Mouse (Mus musculus): ENCODE measurements around the gene Zfp865. TPM values are rescaled to one million over a fixed set of nuclear protein-coding genes. Genes with fewer than 3 reads are reported as not detected.

The Zfp865 gene
- polyA plus RNA-seq, 1 experiment from 2014 or later: 3.4 TPM

DNA sequence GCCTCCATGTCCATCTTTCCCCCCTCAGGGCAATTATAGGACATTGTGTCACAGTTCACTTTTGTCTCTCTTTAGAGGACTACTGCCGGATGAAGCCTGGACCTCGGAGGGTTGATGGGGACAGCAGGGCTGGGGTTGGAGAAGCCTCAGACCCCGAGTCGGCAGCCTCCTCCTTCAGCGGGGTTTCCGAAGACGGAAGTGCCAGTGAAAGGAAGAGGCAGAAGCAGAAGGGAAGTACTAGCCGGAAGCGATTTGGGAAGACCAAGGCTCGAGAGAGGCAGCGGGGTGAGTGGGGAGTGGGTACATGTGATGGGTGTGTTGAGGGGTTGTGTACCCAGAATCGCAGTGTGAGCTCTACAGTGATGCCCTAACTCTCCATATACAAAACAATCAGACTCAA lies 39.2 kb downstream of the Zfp865 start:
- H3K4me3 ChIP-seq (ENCODE audit: low read depth, low read length): no peak overlapping the region
- WGBS: 87% methylated on average over 12 of the region's 12 CpGs
- H3K9ac ChIP-seq (replicated peaks; ENCODE audit: low read depth): no peak overlapping the region

DNA sequence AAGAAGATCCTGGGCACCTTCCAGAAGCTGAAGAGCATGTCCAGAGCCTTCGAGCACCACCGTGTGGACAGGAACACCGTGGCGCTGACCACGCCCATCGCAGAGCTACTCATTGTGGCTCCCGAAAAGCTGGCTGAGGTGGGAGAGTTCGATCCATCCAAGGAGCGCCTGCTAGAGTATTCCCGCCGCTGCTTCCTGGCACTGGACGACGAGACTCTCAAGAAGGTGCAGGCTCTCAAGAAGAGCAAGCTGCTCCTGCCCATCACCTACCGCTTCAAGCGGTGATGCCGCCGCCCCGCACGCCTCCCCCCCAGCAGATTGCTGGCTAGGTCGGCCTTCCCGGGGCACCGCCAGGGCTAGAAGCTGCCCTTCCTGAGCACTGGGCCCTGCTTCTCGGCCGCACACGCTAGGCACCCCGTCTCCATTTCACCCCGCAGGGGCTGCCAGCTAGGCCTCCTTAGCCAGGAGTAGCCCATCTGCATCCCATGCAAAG lies 40.1 kb downstream of the Zfp865 start:
- peaks cover 30% of the 10 kb centered on the region for H3K27me3 ChIP-seq (replicated peaks; ENCODE audit: insufficient read depth, low read length)
- 1% methylated on average over 27 of the region's 27 CpGs for WGBS
- H3K4me2 ChIP-seq (replicated peaks; ENCODE audit: low read depth, low read length): peak overlapping the region; percentile 91
- H3K36me3 ChIP-seq (ENCODE audit: insufficient read depth, low read length): no peaks in the 10 kb centered on the region
- H3K4me3 ChIP-seq (ENCODE audit: low read depth, low read length): peak overlapping the region; percentile 76
- H3K27ac ChIP-seq (ENCODE audit: low read length): peak overlapping the region; percentile 100
- DNase-seq (ENCODE audit: low spot score) (peak; percentile 90), ATAC-seq (no peak)
- peak overlapping the region; percentile 96 for H3K9ac ChIP-seq (replicated peaks; ENCODE audit: low read depth)
- H3K4me1 ChIP-seq (ENCODE audit: insufficient read depth, low read depth, low read length): peaks cover 11% of the 10 kb centered on the region; the same call in 1 of the 2 replicates
- H3K9me3 ChIP-seq (ENCODE audit: low read length): no peaks in the 10 kb centered on the region
- TF ChIP-seq EP300 (IDR thresholded peaks at IDR 0.05) (no peak), CTCF (IDR thresholded peaks at IDR 0.05) (peak; percentile 85)

More for the DNA sequence above, 39.2 kb downstream of the Zfp865 start:
- Histone ChIP-seq H3K36me3 (ENCODE audit: insufficient read depth, low read length) (no peaks in the 10 kb centered on the region), H3K9me3 (ENCODE audit: low read length) (no peaks in the 10 kb centered on the region), H3K4me2 (replicated peaks; ENCODE audit: low read depth, low read length) (no peak overlapping the region), H3K27me3 (replicated peaks; ENCODE audit: insufficient read depth, low read length) (peaks cover 39% of the 10 kb centered on the region), H3K27ac (ENCODE audit: low read length) (no peak overlapping the region), H3K4me1 (ENCODE audit: insufficient read depth, low read depth, low read length) (peaks cover 11% of the 10 kb centered on the region; the same call in 1 of the 2 replicates)
- TF ChIP-seq CTCF (IDR thresholded peaks at IDR 0.05): no peak
- TF ChIP-seq EP300 (IDR thresholded peaks at IDR 0.05): no peak
- ATAC-seq: no peak
- no peak for DNase-seq (ENCODE audit: low spot score)

DNA sequence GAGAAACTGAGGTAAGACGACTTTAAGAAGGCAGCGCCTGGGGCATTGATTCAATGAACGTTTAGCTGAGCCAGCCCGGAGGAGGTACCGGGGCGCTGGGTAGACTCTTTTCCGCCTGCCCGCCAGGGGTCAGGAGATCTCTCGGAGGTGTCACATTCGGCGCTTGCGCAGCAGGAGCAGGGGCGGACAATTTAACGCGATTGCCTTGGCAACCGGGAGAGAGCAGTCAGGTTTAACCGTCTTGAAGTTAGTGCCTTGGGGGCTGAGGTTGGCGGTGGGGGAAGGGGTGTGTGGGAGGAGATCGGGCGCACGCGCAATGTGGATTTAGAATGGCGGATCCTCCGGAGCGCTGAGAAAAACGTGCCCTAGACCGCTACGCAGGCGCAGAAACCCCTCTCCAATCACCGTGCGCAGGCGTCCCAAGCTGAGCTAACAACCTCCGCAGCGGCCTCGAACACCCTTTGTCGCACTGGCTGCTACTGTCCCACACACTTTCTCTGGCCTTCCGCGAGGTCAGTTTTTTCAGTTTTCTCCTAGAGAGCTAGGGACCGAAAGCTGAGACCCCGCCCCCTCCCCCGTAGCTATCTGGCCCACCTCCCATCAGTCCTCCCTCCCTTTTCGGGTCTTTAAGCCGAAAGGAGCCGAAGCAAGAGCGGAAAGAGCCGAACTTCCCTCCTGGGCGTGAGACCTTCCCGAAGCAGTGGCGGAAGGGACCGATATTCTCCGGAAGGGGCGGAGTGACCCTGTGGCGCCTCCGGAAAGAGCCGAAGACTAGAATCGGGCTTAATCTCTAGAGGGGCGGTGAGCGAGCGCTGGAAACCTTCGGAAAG lies 41.0 kb downstream of the Zfp865 start:
- DNase-seq (ENCODE audit: low spot score) (peak; percentile 99), ATAC-seq (peak; percentile 93)
- H3K9ac ChIP-seq (replicated peaks; ENCODE audit: low read depth): peak overlapping the region; percentile 96
- WGBS: under 1% methylated on average over 60 of the region's 60 CpGs
- H3K27me3 ChIP-seq (replicated peaks; ENCODE audit: insufficient read depth, low read length): peaks cover 22% of the 10 kb centered on the region
- H3K4me1 ChIP-seq (ENCODE audit: insufficient read depth, low read depth, low read length): peaks cover 11% of the 10 kb centered on the region; the same call in 1 of the 2 replicates
- peak overlapping the region; percentile 100 for H3K27ac ChIP-seq (ENCODE audit: low read length)
- no peaks in the 10 kb centered on the region for H3K36me3 ChIP-seq (ENCODE audit: insufficient read depth, low read length)
- H3K4me3 ChIP-seq (ENCODE audit: low read depth, low read length): peak overlapping the region; percentile 76
- peak overlapping the region; percentile 91 for H3K4me2 ChIP-seq (replicated peaks; ENCODE audit: low read depth, low read length)
- H3K9me3 ChIP-seq (ENCODE audit: low read length): no peaks in the 10 kb centered on the region
- peak; percentile 76 for TF ChIP-seq CTCF (IDR thresholded peaks at IDR 0.05)
- 0 out of 2 replicates have a peak, but pooled peaks have one; percentile 37 for TF ChIP-seq EP300 (IDR thresholded peaks at IDR 0.05)

DNA sequence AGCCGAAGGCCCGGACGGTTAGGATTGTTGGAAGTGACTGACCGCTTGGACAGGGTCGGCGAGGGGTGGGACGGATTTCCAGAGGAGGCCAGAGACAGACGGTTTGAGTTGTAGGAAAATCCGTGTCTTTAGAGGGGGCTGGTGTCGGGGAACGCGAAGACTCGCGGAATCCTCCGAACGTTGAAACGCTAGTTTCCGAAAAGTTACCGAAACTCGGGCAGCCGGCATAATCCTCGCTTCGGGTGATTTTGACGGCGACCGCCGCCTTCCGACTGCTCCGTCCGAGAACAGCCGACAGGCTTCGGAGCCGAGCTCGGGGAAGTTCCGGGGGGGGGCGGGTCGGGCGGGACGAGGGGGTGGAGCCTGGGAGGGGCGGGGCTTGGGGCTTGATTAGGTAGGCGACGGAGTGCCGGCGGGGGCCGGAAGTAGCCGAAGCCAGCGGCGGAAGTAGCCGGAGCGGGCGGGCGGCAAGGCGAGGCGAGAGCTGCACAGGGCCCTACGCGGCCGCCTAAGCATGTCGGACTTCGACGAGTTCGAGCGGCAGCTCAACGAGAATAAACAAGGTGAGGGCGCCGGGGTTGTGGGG lies 41.7 kb downstream of the Zfp865 start, which contains the start of gene U2af2:
U2af2 (plus strand) TSS at position 370 of the 586 bp plus-strand sequence.
- Histone ChIP-seq H3K27ac (ENCODE audit: low read length) (peak within 1 kb of the TSS; percentile 100), H3K36me3 (ENCODE audit: insufficient read depth, low read length) (no peaks in the 10 kb centered on the region), H3K9ac (replicated peaks; ENCODE audit: low read depth) (peak within 1 kb of the TSS; percentile 96), H3K4me1 (ENCODE audit: insufficient read depth, low read depth, low read length) (peaks cover 11% of the 10 kb centered on the region; the same call in 1 of the 2 replicates), H3K27me3 (replicated peaks; ENCODE audit: insufficient read depth, low read length) (peaks cover 15% of the 10 kb centered on the region), H3K4me2 (replicated peaks; ENCODE audit: low read depth, low read length) (peak within 1 kb of the TSS; percentile 91), H3K9me3 (ENCODE audit: low read length) (no peaks in the 10 kb centered on the region), H3K4me3 (ENCODE audit: low read depth, low read length) (peak within 1 kb of the TSS; percentile 76)
- TF ChIP-seq CTCF (IDR thresholded peaks at IDR 0.05) (no peak; the same call in 1 of the 2 replicates), EP300 (IDR thresholded peaks at IDR 0.05) (no peak)
- WGBS: under 1% methylated on average over 36 of the region's 65 CpGs
- ATAC-seq (peak; percentile 84), DNase-seq (ENCODE audit: low spot score) (peak; percentile 97)

DNA sequence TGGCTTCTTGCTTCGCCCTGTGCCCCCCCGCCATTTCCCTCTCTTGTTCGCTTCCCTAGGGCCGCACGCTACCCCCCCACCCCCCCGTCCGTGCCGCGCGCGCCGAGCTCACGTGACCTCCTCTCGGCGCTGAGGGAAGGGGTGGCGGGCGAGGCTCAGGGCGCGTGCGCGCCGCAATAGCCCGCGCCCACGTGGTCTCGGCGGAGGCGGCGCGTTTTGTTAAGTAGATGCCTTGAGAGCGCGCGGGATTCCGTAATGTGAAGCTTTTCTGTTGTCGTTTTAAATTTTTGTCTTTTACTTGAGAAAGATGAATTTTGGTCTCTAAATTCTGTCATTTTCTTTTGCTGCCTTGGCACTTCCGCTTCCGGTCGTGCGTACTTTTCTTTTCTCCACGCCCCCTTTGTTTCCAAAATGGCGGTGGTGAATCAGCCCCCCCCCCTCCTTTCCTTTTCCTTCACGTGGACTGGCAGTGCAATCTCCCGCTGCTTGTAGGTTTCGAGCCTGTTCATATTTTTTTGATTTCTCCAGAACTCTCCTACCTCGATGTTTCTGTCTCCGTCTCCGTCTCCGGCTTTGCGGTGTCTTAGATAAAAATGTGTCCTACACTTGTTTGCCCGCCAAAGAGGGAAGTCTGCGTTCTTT lies 42.3 kb downstream of the Zfp865 start:
- peak overlapping the region; percentile 76 for H3K4me3 ChIP-seq (ENCODE audit: low read depth, low read length)
- TF ChIP-seq EP300 (IDR thresholded peaks at IDR 0.05) (0 out of 2 replicates have a peak, but pooled peaks have one; percentile 11), CTCF (IDR thresholded peaks at IDR 0.05) (no peak)
- DNase-seq (ENCODE audit: low spot score) (peak; percentile 93), ATAC-seq (peak; percentile 54)
- peak overlapping the region; percentile 91 for H3K4me2 ChIP-seq (replicated peaks; ENCODE audit: low read depth, low read length)
- peak overlapping the region; percentile 96 for H3K9ac ChIP-seq (replicated peaks; ENCODE audit: low read depth)
- H3K4me1 ChIP-seq (ENCODE audit: insufficient read depth, low read depth, low read length): peaks cover 11% of the 10 kb centered on the region; the same call in 1 of the 2 replicates
- H3K27me3 ChIP-seq (replicated peaks; ENCODE audit: insufficient read depth, low read length): peaks cover 9% of the 10 kb centered on the region
- peak overlapping the region; percentile 100 for H3K27ac ChIP-seq (ENCODE audit: low read length)
- 4% methylated on average over 40 of the region's 51 CpGs for WGBS
- no peaks in the 10 kb centered on the region for H3K9me3 ChIP-seq (ENCODE audit: low read length)
- H3K36me3 ChIP-seq (ENCODE audit: insufficient read depth, low read length): no peaks in the 10 kb centered on the region

Measured in lung, postnatal 0 days (tissue).